Mouse (Mus musculus) CH12.LX (cell line): ENCODE measurements around the gene Adgrl1. TPM values are rescaled to one million over a fixed set of nuclear protein-coding genes. Genes with fewer than 3 reads are reported as not detected.

Experiments
- DNase-seq: peaks from one replicate; pipeline ENCODE4 v3.0.0-alpha.2; 2013; ENCODE audit errors: extremely low read depth
- H3K27ac ChIP-seq: 2 replicates; pipeline ENCODE4 v1.5.1; 2012; ENCODE audit warnings: low read depth, mild to moderate bottlenecking, control low read depth, moderate library complexity; ENCODE audit not compliant: insufficient read depth
- H3K27me3 ChIP-seq: replicated peaks from 2 replicates; pipeline ENCODE3; 2012; ENCODE audit warnings: inconsistent platforms
- H3K36me3 ChIP-seq, 2 experiments: replicated peaks in 1 of 2; 2 replicates each; pipeline versions ENCODE3 to v1.6.1; 2012; ENCODE audit warnings: inconsistent platforms in 1 of 2, low read length in 1 of 2, mild to moderate bottlenecking in 1 of 2, mixed read lengths in 1 of 2, moderate library complexity in 1 of 2; ENCODE audit not compliant: control insufficient read depth in 1 of 2, insufficient read depth in 1 of 2
- H3K4me1 ChIP-seq, 2 experiments: 2 replicates each; pipeline ENCODE4 v1.6.1; 2012; ENCODE audit warnings: inconsistent platforms in 1 of 2, moderate library complexity in 1 of 2; ENCODE audit not compliant: insufficient read depth in 2 of 2, control insufficient read depth in 1 of 2
- H3K4me2 ChIP-seq: 2 replicates; pipeline ENCODE4 v1.6.1; 2012; ENCODE audit warnings: low read depth, mild to moderate bottlenecking, control low read depth; ENCODE audit not compliant: poor library complexity, insufficient read depth, severe bottlenecking
- H3K4me3 ChIP-seq, 3 experiments: fragments of 150-350 bp in 1 of 3; sonication (generic) in 1 of 3; replicated peaks in 1 of 3; 2 replicates each; pipeline versions ENCODE3 to v1.5.1; 2011 to 2012; ENCODE audit warnings: low read depth in 2 of 3, low read length in 2 of 3, mild to moderate bottlenecking in 2 of 3, moderate library complexity in 2 of 3, control low read depth in 1 of 3, improper control_type of control experiment in 1 of 3, inconsistent platforms in 1 of 3, mixed read lengths in 1 of 3; ENCODE audit not compliant: poor library complexity in 1 of 3
- H3K79me2 ChIP-seq: replicated peaks from 2 replicates; pipeline ENCODE4 v1.6.1; 2012; ENCODE audit warnings: mild to moderate bottlenecking, moderate library complexity; ENCODE audit not compliant: control insufficient read depth, poor library complexity, insufficient read depth, severe bottlenecking; ENCODE audit errors: extremely low read depth
- H3K9ac ChIP-seq: 2 replicates; pipeline ENCODE4 v1.6.1; 2012; ENCODE audit warnings: low read depth, mild to moderate bottlenecking, control low read depth, moderate library complexity; ENCODE audit not compliant: insufficient read depth
- H3K9me3 ChIP-seq: replicated peaks from 2 replicates; pipeline ENCODE3; 2012; ENCODE audit warnings: low read length, inconsistent platforms, mixed read lengths
- E2F4 ChIP-seq: IDR thresholded peaks from 2 replicates; pipeline ENCODE4 v1.6.1; 2011; ENCODE audit warnings: low read depth, low read length, improper control_type of control experiment; ENCODE audit not compliant: insufficient replicate concordance
- EP300 ChIP-seq: IDR thresholded peaks from 2 replicates; pipeline ENCODE4 v1.6.1; 2011; ENCODE audit warnings: low read length, improper control_type of control experiment
- ETS1 ChIP-seq: conservative IDR thresholded peaks from 2 replicates; pipeline ENCODE4 v1.6.1; 2012; ENCODE audit warnings: low read depth, mild to moderate bottlenecking, inconsistent platforms, low read length, improper control_type of control experiment, moderate library complexity
- HCFC1 ChIP-seq: IDR thresholded peaks from 2 replicates; pipeline ENCODE4 v1.6.1; 2012; ENCODE audit warnings: low read depth, mild to moderate bottlenecking, inconsistent platforms, low read length, improper control_type of control experiment
- IRF4 ChIP-seq: IDR thresholded peaks from 2 replicates; pipeline ENCODE4 v1.6.1; 2014; ENCODE audit warnings: low read depth, mild to moderate bottlenecking, inconsistent platforms, low read length, improper control_type of control experiment
- JUN ChIP-seq: IDR thresholded peaks from 2 replicates; pipeline ENCODE4 v1.6.1; 2011; ENCODE audit warnings: low read depth, mild to moderate bottlenecking, low read length, improper control_type of control experiment, moderate library complexity; ENCODE audit not compliant: insufficient read depth
- MAFK ChIP-seq: IDR thresholded peaks from 2 replicates; pipeline ENCODE4 v1.6.1; 2011; ENCODE audit warnings: low read length, improper control_type of control experiment; ENCODE audit not compliant: insufficient replicate concordance
- MAX ChIP-seq: IDR thresholded peaks from 2 replicates; pipeline ENCODE4 v1.6.1; 2011; ENCODE audit warnings: low read length, improper control_type of control experiment
- MAZ ChIP-seq: IDR thresholded peaks from 2 replicates; pipeline ENCODE4 v1.6.1; 2012; ENCODE audit warnings: low read depth, mild to moderate bottlenecking, inconsistent platforms, low read length, improper control_type of control experiment, moderate library complexity
- MXI1 ChIP-seq: IDR thresholded peaks from 2 replicates; pipeline ENCODE4 v1.6.1; 2011; ENCODE audit warnings: mild to moderate bottlenecking, low read depth, low read length, improper control_type of control experiment
- MYC ChIP-seq: IDR thresholded peaks from 2 replicates; pipeline ENCODE4 v1.6.1; 2011; ENCODE audit warnings: low read depth, mild to moderate bottlenecking, improper control_type of control experiment, low read length
- POLR2A ChIP-seq: IDR thresholded peaks from 2 replicates; pipeline ENCODE4 v1.6.1; 2011; ENCODE audit warnings: low read depth, mild to moderate bottlenecking, improper control_type of control experiment, low read length
- SMC3 ChIP-seq: IDR thresholded peaks from 2 replicates; pipeline ENCODE4 v1.6.1; 2011; ENCODE audit warnings: low read depth, low read length, improper control_type of control experiment
- TBP ChIP-seq: conservative IDR thresholded peaks from 2 replicates; pipeline ENCODE4 v1.6.1; 2011; ENCODE audit warnings: low read depth, low read length, improper control_type of control experiment
- TCF12 ChIP-seq: IDR thresholded peaks from 2 replicates; pipeline ENCODE4 v1.6.1; 2014; ENCODE audit warnings: low read depth, mild to moderate bottlenecking, inconsistent platforms, low read length, improper control_type of control experiment
- UBTF ChIP-seq: IDR thresholded peaks from 2 replicates; pipeline ENCODE4 v1.6.1; 2012; ENCODE audit warnings: low read depth, mild to moderate bottlenecking, inconsistent platforms, low read length, improper control_type of control experiment, moderate library complexity
- ZKSCAN1 ChIP-seq: IDR thresholded peaks from 2 replicates; pipeline ENCODE4 v1.6.1; 2012; ENCODE audit warnings: low read depth, inconsistent platforms, low read length, improper control_type of control experiment, borderline replicate concordance
- ZNF384 ChIP-seq: IDR thresholded peaks from 2 replicates; pipeline ENCODE4 v1.6.1; 2012; ENCODE audit warnings: low read depth, low read length, improper control_type of control experiment, inconsistent platforms
- dilution Hi-C: fragments of 300-500 bp; cut with MboI; formaldehyde crosslinking; loops from 2 replicates; pipeline ENCODE4 v1.14.3; 2020; ENCODE audit warnings: low sequenced_read_pairs; ENCODE audit not compliant: extremely low pct_unique_long_range_greater_than_20kb, extremely low pct_ligation_motif_present
- in situ Hi-C: fragments of 300-500 bp; cut with MboI; formaldehyde crosslinking; loops from 3 replicates; pipeline ENCODE4 v1.14.3; 2019; ENCODE audit warnings: low sequenced_read_pairs, low pct_ligation_motif_present, low pct_unique_long_range_greater_than_20kb, mixed read lengths
- polyA plus RNA-seq: library from polyadenylated mRNA; unstranded; fragments of >175 nt; gene quantifications from 2 replicates; pipeline ENCODE4 v1.2.1, GENCODE M21; 2012; ENCODE audit warnings: low read depth; ENCODE audit not compliant: insufficient read length
- total RNA-seq, 2 experiments: library from RNA; depleted of rRNA; stranded (reverse); fragments of 300-350 nt in 1 of 2; fragments of >200 nt in 1 of 2; gene quantifications; 2 replicates each; pipeline ENCODE4 v1.2.3; 2012 to 2014

The Adgrl1 gene
- total and polyA plus RNA-seq, 3 experiments: 4.4 to 14.8 (median 14.5) TPM

DNA sequence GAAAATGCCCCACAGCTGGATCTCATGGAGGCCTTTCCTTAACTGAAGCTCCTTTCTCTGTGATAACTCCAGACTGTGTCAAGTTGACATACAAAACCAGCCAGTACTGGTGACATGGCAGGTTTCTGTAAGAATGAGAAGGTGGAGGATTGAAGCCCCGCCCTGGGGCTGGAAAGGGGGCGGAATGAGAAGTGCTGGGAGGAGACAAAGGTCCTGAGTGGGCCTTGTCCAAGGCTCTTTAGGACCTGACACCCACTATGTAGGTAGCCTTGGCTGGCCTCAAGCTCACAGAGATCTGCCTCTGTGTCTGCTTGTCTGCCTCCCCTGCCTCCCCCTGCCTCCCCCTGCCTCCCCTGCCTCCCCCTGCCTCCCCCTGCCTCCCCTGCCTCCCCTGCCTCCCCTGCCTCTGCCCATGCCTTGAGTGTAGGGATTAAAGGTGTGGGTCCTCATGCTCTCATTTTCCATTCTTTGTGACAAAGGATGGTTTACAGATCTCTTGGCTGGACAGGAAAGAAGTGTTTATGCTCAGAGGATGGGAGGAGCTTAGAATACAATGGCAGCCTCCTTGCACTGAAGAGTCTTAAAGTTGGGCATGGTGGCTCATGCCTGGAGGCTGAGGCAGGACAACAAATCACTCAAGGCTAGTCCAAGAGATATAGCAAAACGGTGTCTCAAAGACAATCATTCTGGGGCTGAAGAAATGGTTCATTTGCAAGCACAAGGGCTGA is 46.4 kb upstream of the Adgrl1 start:
- Histone ChIP-seq H3K4me3 (no peak overlapping the region), H3K36me3 (no peaks in the 10 kb centered on the region), H3K9me3 (peaks cover 14% of the 10 kb centered on the region), H3K4me2 (no peak overlapping the region), H3K27ac (no peak overlapping the region), H3K4me1 (no peaks in the 10 kb centered on the region), H3K27me3 (peaks cover 36% of the 10 kb centered on the region), H3K9ac (no peak overlapping the region), H3K79me2 (no peaks in the 10 kb centered on the region)
- in situ Hi-C loops (no loop called here), dilution Hi-C loops (no loop called here)
- DNase-seq: no peak
- TF ChIP-seq MAX: no peak
- TF ChIP-seq SMC3: no peak

DNA sequence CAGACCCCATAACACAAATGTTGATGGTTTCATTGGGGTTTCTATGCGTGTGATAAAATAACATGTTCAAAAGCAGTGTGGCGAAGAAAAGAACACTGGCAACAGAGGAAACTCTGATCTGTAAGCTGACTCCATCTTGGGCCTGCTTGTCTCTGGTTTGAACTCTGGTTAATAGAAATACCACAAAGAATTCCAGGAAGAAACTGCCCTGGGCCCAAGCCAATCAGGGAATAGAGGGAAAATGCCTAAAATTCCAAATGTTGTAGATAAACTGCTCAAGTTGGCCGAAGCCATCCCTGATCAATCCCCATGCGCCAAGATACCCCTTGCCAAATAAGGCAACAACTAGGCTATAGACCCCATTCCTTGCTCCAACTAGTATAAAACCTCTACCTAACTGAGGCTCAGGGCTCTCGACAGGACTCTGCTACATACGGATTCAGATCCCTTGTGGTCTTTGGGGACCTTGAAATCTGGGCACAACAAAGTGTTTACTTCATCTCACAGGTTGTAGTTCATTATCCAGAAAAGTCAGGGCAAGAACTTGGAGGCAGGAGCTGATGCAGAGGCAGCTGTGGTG is 43.3 kb upstream of the Adgrl1 start:
- Histone ChIP-seq H3K4me3 (no peak overlapping the region), H3K4me2 (no peak overlapping the region), H3K4me1 (no peaks in the 10 kb centered on the region), H3K27me3 (peaks cover 21% of the 10 kb centered on the region), H3K9ac (no peak overlapping the region), H3K9me3 (no peaks in the 10 kb centered on the region), H3K79me2 (no peaks in the 10 kb centered on the region), H3K27ac (no peak overlapping the region), H3K36me3 (no peaks in the 10 kb centered on the region)
- TF ChIP-seq IRF4: no peak
- TF ChIP-seq UBTF: no peak
- TF ChIP-seq ZKSCAN1: no peak
- no peak for TF ChIP-seq MAZ
- no peak for TF ChIP-seq TCF12
- TF ChIP-seq ETS1: no peak
- no peak for TF ChIP-seq MXI1
- TF ChIP-seq TBP: no peak
- no peak for TF ChIP-seq JUN
- no peak for TF ChIP-seq ZNF384
- no peak for TF ChIP-seq MYC
- no peak for TF ChIP-seq SMC3
- no peak for TF ChIP-seq HCFC1
- no peak for TF ChIP-seq EP300
- no peak for TF ChIP-seq E2F4
- no peak for TF ChIP-seq MAFK
- TF ChIP-seq POLR2A: no peak
- DNase-seq: no peak
- in situ Hi-C loops (no loop called here), dilution Hi-C loops (no loop called here)
